Mouse (Mus musculus) thymus, adult 2 months (tissue): ENCODE measurements around the gene Clybl. TPM values are rescaled to one million over a fixed set of nuclear protein-coding genes. Genes with fewer than 3 reads are reported as not detected.

Experiments used
- DNase-seq: peaks from one replicate; pipeline ENCODE4 v3.0.0; 2021
- H3K27ac ChIP-seq: fragments of 200-500 bp; 2 replicates; pipeline ENCODE4 v1.5.1; 2012; ENCODE audit warnings: low read length, control low read depth; ENCODE audit not compliant: control insufficient read depth, insufficient read depth
- H3K27me3 ChIP-seq: fragments of 200-500 bp; 2 replicates; pipeline ENCODE4 v1.6.1; 2012; ENCODE audit warnings: mild to moderate bottlenecking, low read length, moderate library complexity, mixed read lengths; ENCODE audit not compliant: control insufficient read depth, insufficient read depth
- H3K36me3 ChIP-seq: fragments of 200-500 bp; 2 replicates; pipeline ENCODE4 v1.6.1; 2012; ENCODE audit warnings: mild to moderate bottlenecking, low read length, moderate library complexity; ENCODE audit not compliant: control insufficient read depth, insufficient read depth
- H3K4me1 ChIP-seq: fragments of 200-500 bp; replicated peaks from 2 replicates; pipeline ENCODE4 v1.6.1; 2012; ENCODE audit warnings: low read length; ENCODE audit not compliant: control insufficient read depth, insufficient read depth
- H3K4me3 ChIP-seq: fragments of 200-500 bp; 2 replicates; pipeline ENCODE4 v1.5.1; 2012; ENCODE audit warnings: mild to moderate bottlenecking, low read length, control low read depth, moderate library complexity; ENCODE audit not compliant: control insufficient read depth, insufficient read depth
- CTCF ChIP-seq: fragments of 200-500 bp; IDR thresholded peaks from 2 replicates; pipeline ENCODE4 v1.5.1; 2012; ENCODE audit warnings: mild to moderate bottlenecking, control low read depth, low read length, moderate library complexity, borderline replicate concordance; ENCODE audit not compliant: control insufficient read depth, poor library complexity, insufficient read depth; ENCODE audit errors: extremely low read depth
- POLR2A ChIP-seq: fragments of 200-500 bp; IDR thresholded peaks from 2 replicates; pipeline ENCODE4 v1.6.1; 2012; ENCODE audit warnings: mild to moderate bottlenecking, low read length, control low read depth, moderate library complexity; ENCODE audit not compliant: control insufficient read depth, poor library complexity, insufficient read depth; ENCODE audit errors: extremely low read depth
- WGBS: fragments of 180-500 bp; shearing (Covaris S2); methylation state at CpG from one replicate; pipeline ENCODE4 v1.1.7; 2018; 5-methylcytosine and 5-hydroxymethylcytosine counted together
- polyA plus RNA-seq: library from polyadenylated mRNA; depleted of rRNA; stranded (reverse); fragments of >200 nt; gene quantifications from 2 replicates; pipeline ENCODE4 v1.2.3, GENCODE M21; 2012

Gene Clybl
- polyA plus RNA-seq, 1 experiment = 5.5 TPM

GRCm38 (mm10) chr14:122374285-122374997 is 192.9 kb downstream of the Clybl start:
- DNase-seq = no peak
- Histone ChIP-seq H3K36me3 (no peaks in the 10 kb centered on the region), H3K4me1 (no peaks in the 10 kb centered on the region), H3K27ac (no peak overlapping the region), H3K27me3 (no peaks in the 10 kb centered on the region), H3K4me3 (no peak overlapping the region)
- TF ChIP-seq CTCF = no peak
- no peak for TF ChIP-seq POLR2A
- 83% methylated on average over 9 of the region's 9 CpGs for WGBS

DNA sequence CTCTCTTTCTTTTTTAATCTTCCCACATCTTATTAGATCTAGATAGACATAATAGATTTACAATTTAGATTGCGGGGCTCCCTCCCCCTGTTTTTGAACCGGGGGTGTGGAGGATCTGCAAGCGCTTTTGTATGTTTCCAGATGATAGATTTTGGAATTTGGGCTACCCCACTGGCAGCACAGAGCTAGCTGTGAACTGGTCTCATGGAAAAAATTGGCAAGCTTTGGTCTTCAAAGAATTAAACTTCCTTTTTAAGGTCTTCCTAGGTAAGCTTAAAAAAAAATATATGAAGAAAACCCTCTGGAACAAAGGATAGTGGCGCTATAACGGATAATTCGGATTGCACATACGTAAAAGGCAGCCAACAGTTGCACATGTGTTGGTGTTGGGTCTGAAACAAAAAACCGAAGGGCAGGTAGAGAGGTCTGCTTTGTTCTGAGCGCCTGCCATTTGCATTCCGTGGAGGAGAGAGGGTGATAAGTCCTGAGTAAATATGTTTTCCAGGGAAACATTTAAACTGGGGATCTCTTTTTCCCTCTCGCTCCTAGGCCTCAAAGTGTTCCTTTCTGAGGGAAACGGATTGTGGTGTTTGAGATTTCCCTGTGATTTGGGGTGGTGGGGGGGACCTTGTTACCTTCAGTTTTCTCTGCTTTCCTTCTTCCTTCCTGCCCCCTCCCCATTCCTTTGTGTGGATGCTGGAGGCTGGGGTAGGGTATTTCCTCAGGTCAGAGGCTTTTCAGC is 193.7 kb downstream of the Clybl start:
- H3K27ac ChIP-seq = no peak overlapping the region
- no peaks in the 10 kb centered on the region for H3K4me1 ChIP-seq
- H3K36me3 ChIP-seq = no peaks in the 10 kb centered on the region
- no peak overlapping the region for H3K4me3 ChIP-seq
- DNase-seq = no peak
- TF ChIP-seq CTCF (no peak), POLR2A (no peak)
- H3K27me3 ChIP-seq = no peaks in the 10 kb centered on the region
- WGBS = 92% methylated on average over 12 of the region's 12 CpGs

GRCm38 (mm10) chr14:122376482-122377143 is 195.1 kb downstream of the Clybl start:
- DNase-seq = no peak
- Histone ChIP-seq H3K27me3 (no peaks in the 10 kb centered on the region), H3K36me3 (no peaks in the 10 kb centered on the region), H3K27ac (no peak overlapping the region), H3K4me3 (no peak overlapping the region), H3K4me1 (no peaks in the 10 kb centered on the region)
- WGBS = 39% methylated on average over 9 of the region's 9 CpGs
- TF ChIP-seq POLR2A (no peak), CTCF (no peak)

DNA sequence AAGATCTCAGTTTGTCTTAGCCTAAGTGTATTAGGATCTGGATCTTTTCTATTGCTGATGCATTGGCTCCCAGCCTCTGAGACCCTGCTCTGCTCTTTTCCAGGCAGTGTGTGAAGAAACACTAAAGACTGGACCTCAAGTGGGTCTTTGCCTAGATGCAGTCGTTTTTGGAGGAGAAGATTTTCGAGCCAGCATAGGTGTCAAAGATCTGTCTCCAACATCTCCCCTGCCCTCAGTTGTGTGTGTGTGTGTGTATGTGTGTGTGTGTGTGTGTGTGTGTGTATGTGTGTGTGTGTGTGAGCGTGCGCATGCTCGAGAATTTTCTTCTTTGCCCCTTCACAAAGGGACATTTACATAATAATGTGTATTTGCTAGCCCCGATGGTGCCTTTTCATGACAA is 196.2 kb downstream of the Clybl start:
- no peak for DNase-seq
- no peaks in the 10 kb centered on the region for H3K27me3 ChIP-seq
- H3K27ac ChIP-seq = no peak overlapping the region
- TF ChIP-seq POLR2A (no peak), CTCF (no peak)
- WGBS = 86% methylated on average over 6 of the region's 6 CpGs
- H3K4me3 ChIP-seq = no peak overlapping the region
- H3K4me1 ChIP-seq = no peaks in the 10 kb centered on the region
- no peaks in the 10 kb centered on the region for H3K36me3 ChIP-seq

GRCm38 (mm10) chr14:122379076-122379475 is 197.6 kb downstream of the Clybl start:
- Histone ChIP-seq H3K36me3 (no peaks in the 10 kb centered on the region), H3K27ac (no peak overlapping the region), H3K4me3 (no peak overlapping the region), H3K27me3 (no peaks in the 10 kb centered on the region), H3K4me1 (no peaks in the 10 kb centered on the region)
- WGBS = 95% methylated on average over 9 of the region's 9 CpGs
- DNase-seq = no peak
- no peak for TF ChIP-seq POLR2A
- no peak for TF ChIP-seq CTCF

DNA sequence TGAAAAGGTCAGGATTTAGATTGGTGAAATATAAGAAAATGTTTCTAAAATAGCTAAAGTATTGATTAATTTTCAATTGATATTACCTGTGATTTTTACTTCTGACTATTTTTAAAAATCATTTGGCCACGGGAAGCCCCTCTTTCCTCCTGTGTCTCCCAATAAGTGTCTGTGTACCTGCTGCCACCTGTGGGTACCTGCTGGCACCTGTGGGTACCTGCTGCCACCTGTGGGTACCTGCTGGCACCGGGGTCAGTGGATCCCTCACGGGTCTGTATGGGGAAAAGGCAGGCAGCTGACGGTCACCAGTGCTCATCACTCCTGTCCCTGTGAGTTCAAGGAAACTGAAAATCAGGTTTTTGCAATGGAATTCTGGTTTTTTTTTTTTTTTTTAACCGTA is 198.5 kb downstream of the Clybl start:
- Histone ChIP-seq H3K4me3 (no peak overlapping the region), H3K27me3 (no peaks in the 10 kb centered on the region), H3K36me3 (no peaks in the 10 kb centered on the region), H3K27ac (no peak overlapping the region), H3K4me1 (no peaks in the 10 kb centered on the region)
- TF ChIP-seq CTCF (no peak), POLR2A (no peak)
- no peak for DNase-seq
- WGBS = 91% methylated on average over 5 of the region's 5 CpGs
